Mouse (Mus musculus) mesoderm, embryonic 11.5 days (tissue): ENCODE data around the gene Mipep.

Source experiments
- DNase-seq: peaks from one replicate; pipeline ENCODE4 v3.0.0-alpha.2; 2012; ENCODE audit warnings: low read depth, low spot score

The Mipep gene

DNA sequence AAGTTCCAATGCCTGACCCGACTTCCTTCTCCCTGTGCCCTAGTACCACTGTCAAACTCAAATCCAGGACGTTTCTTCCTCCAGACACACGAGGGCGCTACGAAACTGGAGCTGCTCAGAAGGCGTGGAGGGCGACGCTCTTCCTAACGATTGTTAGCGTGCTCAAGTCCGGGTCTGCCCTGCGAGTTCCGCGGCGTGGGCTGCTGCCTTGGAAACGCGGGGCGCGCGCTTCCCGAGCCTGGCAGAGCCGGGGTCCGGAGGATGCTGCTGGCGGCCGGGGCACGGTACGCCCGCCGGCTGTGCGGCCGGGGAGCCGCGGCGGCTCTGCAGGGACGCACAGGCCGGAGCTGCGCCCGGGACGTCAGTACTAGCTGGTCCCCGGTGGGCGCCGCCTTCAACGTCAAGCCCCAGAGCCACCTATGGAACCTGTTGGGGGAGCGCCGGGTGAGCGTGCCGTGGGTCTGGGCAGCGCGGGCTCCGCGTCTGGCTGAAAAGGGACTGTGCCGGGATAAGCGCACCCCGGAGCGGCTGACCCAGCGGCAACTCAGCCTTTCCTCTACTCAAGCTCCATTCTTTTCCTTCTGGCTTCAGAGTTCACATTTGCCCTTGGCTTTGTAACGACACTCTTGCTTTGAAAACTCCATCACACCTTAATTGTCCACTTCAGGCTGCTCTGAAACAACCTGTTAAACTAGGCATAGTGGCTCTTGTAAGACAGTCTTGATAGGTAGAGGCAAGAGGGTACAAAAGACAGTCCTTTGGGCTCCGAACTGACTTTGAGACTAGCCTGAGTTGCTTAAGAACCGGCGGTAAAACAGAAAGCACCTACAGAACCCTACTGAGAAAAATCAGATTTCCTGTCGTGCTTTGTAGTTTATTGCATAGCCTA, at the start of gene Mipep:
Gene Mipep (plus strand): TSS at position 147 of the 889 bp plus-strand sequence.
- DNase-seq = peak; percentile 95

DNA sequence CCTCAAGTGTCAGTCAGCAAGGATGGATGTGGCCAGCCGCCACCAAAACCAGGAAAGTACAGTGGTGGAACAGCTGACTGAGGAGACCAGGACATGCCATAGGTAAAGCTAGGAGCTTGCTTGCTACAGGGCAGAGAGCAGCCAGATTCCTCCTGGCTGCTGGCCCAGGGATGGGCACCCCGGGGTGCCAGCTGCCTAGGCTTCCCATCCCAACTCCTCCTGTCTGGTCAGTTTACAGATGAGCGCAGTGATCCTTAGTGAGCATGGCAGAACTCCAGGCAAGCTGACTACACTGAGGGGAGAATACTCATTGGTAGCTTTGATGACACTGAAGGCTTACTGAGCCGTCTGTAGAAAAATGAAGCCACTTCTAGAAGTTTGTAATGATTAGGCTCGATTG, 49.2 kb upstream of the Mipep start:
- no peak for DNase-seq

DNA sequence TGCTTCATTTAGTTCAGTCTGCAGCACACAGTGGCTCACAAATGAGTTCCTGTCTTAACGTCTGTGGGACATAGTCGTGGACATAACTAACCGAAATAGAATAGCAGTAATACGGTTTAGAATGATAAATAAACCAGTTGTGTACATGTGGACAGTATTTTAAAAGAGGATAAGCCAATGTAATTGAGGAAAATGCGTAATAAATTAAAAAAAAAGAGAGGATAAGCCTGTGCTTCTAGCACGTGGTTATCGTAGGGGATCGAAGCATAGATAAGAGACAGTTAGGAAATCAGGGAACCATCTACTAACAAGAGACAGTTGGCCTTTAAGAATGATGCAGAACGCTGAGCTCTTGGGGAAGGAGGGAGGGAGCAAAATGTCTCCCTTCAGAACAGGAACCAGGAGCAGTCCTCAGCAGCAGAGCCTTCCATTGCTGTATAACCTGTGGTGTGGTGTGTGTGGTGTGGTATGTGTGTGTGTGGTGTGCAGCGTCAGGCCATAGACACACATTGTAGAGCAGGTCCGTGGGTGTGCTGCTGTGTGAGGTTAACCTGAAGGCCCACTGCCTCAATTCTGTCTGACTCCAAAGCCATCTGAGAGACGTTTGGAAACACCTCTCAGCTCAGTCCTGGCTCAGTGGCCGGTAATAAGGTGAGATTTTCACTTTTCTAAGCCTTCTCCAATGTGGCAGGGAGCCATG, 48.4 kb upstream of the Mipep start:
- no peak for DNase-seq

DNA sequence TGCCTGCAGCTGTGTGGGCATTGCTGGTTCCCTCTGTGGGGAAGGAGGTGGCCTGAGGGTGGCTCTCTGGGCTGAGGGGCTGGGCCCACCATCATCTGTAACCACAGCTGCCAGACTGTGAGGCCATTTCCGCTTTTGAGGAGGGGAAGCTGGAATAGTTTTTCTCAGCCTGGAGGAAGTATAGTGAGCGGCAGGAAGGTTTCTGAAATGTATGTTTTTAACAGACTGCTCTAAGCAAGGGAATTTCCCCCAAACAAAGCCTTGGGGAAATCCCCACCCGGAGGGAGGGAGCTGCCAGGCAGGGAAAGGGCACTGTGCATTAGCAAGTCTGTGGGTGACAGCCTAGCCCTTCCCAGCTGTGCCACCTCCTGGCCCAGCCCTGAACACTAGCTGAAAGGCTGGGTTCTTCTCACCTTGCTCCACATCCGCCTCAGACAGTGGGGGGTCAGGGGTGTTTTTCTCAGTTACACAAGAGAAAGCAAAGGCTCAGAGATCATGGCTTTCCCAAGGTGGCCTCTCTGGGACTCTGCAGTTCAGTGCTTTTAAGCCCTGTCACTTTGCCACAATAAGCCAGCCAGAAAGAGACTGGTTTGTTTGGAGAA, 47.7 kb upstream of the Mipep start:
- no peak for DNase-seq

- no peak for DNase-seq
Measured at GRCm38 (mm10) chr14:60737202-60737611, 47.2 kb upstream of the Mipep start.

DNA sequence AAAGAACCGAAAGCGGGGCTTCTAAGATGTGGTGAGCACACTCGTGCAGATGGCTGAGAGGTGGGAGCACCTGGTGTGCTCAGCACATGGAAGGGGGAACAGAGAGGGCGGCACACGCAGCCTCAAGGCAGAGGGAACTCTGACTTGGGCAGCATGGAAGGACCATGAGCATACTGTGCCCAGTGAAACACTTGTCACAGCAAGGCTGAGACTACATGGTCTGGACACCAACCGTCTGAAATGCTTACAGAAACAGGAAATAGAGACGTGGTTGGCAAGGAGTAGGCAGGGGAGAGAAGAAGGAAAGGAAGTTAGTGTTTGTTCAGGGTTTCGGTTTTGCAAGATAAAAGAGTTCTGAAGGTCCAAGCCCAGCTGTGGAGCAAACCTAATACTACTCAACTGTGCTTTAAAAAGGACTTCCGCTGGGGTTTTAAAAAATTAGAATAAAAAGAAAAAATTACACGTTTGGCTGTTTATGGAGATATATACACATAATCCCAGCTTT, 45.9 kb upstream of the Mipep start:
- DNase-seq = no peak

DNA sequence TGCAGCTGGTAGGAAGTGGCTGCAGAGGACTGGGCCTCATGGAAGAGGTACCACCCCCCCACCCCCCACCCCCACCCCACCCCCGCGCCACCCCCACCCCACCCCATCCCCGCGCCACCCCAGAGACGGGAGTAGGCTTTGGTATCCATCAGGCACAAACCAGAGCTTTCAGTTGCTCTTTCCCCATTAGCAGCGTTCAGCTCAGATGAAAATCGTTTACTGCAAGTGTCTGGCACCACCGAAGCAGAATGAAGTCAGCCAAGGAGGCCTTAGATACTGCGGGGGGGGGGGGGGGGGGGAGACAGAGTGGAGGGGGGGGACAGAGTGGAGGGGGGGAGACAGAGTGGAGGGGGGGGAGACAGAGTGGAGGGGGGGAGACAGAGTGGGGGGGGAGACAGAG, 45.2 kb upstream of the Mipep start:
- DNase-seq = no peak

DNA sequence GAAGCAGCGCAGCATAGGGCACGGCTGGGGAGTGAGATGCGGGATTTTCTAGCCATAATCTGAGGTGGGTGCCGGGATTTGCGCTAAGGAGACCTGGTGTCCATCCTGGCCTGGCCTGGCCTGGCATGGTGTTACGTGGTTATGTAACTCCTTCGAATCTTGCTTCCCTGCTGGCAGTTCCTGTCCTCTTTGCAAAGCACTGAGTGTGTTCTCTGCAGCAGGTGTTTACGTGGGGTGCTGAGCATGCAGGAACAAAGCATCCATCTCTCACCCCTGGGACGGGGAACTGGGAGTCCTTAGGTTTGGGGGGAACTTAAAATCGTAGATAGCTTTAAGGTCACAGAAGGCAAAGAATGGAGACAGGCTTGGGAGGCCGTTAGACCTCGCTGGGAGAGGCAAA, 44.8 kb upstream of the Mipep start:
- DNase-seq = no peak

DNA sequence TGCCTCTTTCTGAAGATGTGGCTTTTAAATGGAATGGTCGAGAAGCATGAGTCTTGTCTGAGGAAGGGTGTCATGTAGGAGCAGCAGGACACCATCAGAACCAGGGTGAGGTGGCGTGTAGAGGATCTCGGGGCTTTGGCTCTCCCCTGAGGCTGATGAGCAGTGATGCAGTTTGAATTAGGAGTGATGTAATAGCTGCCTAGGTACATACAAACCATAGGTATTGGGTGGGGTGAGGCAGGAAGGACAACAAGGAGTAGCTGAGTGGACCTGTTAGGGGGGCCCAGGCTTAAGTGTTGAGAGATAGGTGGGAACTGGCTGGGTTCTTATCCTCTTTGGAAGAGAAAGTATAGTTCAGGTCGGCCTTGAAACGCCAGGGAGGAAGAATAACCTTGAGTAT, 43.9 kb upstream of the Mipep start:
- no peak for DNase-seq

GRCm38 (mm10) chr14:60741033-60741432, 43.3 kb upstream of the Mipep start:
- DNase-seq = no peak

DNA sequence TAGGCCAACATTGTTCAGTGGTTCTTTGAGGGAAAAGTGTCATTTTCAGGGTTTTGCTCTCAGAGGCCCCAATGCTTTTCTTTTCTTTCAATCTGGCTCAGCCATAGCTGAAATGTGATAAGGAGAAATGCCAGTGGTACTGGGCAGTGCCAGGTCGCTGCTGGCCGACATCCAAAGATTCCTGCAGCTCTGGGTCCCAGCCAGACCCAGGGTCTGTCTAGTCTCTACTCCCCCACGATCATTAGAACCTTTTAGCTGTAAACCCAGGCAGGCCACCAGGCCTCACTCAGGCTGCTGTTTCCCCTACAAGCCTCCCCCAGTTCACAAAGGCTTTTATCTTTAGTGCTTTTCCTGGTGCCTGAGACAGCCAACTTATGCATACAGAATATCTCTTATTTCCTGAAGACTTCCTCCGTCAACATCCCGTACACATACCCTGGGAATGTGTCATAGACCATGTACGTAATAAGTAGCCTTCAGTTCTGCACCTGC, 42.8 kb upstream of the Mipep start:
- DNase-seq = no peak

- no peak for DNase-seq
Measured at GRCm38 (mm10) chr14:60743681-60744080, 40.7 kb upstream of the Mipep start.

DNA sequence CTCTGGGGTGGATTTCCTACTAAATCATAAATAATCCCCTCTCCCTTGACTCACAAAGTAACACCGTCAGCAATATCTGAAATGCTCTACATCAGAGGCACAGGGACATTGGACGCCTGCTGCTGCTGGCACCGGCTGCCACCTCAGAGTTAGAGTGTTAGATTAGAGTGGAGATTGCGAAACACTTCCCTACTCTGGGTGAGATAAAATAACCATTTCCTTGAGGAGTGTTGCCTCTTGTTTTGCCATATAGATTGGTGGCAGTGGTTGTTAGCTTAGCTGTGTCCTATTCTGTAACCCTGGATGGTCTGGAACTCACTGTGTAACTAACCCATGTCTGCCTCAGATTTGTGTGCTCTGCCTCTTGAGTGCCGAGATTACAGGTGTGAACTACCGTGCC, 39.2 kb upstream of the Mipep start:
- no peak for DNase-seq

DNA sequence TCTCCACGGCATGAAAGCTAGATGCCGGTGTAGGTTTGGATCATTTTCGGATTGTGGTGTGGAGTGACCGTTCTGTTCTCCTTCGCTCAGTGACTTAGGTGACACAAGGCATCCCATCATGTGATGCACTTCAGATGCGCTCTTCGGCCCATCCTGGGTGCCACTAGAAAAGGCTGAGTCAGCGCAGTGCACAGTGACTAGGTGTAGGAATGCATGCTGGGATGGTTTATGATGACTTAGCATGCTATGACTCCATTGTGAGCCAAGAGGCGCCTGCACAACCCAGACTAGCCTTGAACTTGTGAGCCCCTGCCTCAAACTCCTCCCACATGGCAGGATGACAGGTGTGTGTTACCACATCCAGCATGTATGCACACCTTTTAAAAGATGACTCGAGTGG, 38.2 kb upstream of the Mipep start:
- no peak for DNase-seq

DNA sequence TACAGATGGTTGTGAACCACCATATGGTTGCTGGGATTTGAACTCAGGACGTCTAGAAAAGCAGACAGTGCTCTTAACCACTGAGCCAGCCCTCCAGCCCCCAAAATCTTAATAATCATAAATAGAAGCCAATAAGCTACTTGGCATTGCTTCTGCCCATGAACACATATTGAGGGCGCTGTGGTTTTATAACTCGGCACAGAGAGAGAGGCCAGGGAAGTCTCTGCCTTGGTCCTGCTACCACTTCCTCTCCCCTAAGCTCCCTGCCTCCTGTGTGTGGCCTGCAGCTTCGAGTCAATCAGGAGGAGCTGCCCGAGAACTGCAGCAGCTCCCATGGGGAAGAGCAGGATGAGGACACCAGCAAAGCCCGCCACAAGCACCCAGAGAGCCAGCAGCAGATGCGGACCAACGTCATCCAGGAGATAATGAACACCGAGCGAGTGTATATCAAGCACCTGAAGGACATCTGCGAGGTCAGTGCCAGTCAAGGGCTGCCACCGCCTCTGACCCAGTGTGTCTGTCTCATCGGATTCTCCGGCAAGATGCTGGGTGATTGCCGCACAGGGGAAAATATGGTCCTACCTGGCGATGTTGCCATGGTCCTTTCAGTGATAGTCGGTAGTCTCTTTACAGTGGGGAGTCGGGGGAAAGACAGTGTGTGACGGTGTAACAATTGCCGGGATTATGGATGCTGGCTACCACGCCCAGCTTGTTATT, 37.1 kb upstream of the Mipep start:
- no peak for DNase-seq

- DNase-seq = no peak
Measured at GRCm38 (mm10) chr14:60749880-60750279, 34.5 kb upstream of the Mipep start.

GRCm38 (mm10) chr14:60751581-60751980, 32.8 kb upstream of the Mipep start:
- no peak for DNase-seq

- DNase-seq = no peak
Measured at GRCm38 (mm10) chr14:60752892-60753800, 31.2 kb upstream of the Mipep start.

GRCm38 (mm10) chr14:60753801-60754126, 30.6 kb upstream of the Mipep start:
- no peak for DNase-seq

- no peak for DNase-seq
Measured at GRCm38 (mm10) chr14:60754656-60755055, 29.7 kb upstream of the Mipep start.

- no peak for DNase-seq
Measured at GRCm38 (mm10) chr14:60756271-60756670, 28.1 kb upstream of the Mipep start.
